Mouse (Mus musculus): ENCODE results near the gene Rtn3. TPM values are rescaled to one million over a fixed set of nuclear protein-coding genes. Genes with fewer than 3 reads are reported as not detected.
A peak's percentile ranks its signal among the peaks of the same experiment; 100 is the strongest.

The Rtn3 gene
- polyA plus RNA-seq, 1 experiment from 2014 or later: 670 TPM

GRCm38 (mm10) chr19:7436061-7436970 is 46.8 kb downstream of the Rtn3 start:
- Histone ChIP-seq H3K27ac (replicated peaks) (peak overlapping the region; percentile 74), H3K4me1 (peaks cover 10% of the 10 kb centered on the region), H3K9ac (replicated peaks) (no peak overlapping the region), H3K4me2 (no peak overlapping the region), H3K9me3 (replicated peaks) (no peaks in the 10 kb centered on the region), H3K27me3 (replicated peaks) (no peaks in the 10 kb centered on the region), H3K4me3 (replicated peaks) (no peak overlapping the region), H3K36me3 (peaks cover 35% of the 10 kb centered on the region)
- peak; percentile 42; the same call in 1 of the 2 replicates for ATAC-seq (ENCODE audit: low FRiP score)
- 72% methylated on average over 5 of the region's 5 CpGs for WGBS

GRCm38 (mm10) chr19:7434887-7435286 is 48.2 kb downstream of the Rtn3 start:
- no peak for ATAC-seq (ENCODE audit: low FRiP score)
- H3K9ac ChIP-seq (replicated peaks): no peak overlapping the region
- no peak overlapping the region for H3K27ac ChIP-seq (replicated peaks)
- no peaks in the 10 kb centered on the region for H3K9me3 ChIP-seq (replicated peaks)
- 100% methylated on average over 2 of the region's 2 CpGs for WGBS
- peaks cover 46% of the 10 kb centered on the region for H3K36me3 ChIP-seq
- H3K27me3 ChIP-seq (replicated peaks): no peaks in the 10 kb centered on the region
- peaks cover 3% of the 10 kb centered on the region; the same call in 1 of the 2 replicates for H3K4me1 ChIP-seq
- H3K4me3 ChIP-seq (replicated peaks): no peak overlapping the region
- H3K4me2 ChIP-seq: no peak overlapping the region

GRCm38 (mm10) chr19:7425398-7425775 is 57.7 kb downstream of the Rtn3 start:
- Histone ChIP-seq H3K9ac (replicated peaks) (no peak overlapping the region), H3K27ac (replicated peaks) (no peak overlapping the region), H3K4me1 (peaks cover 50% of the 10 kb centered on the region), H3K27me3 (replicated peaks) (no peaks in the 10 kb centered on the region), H3K36me3 (peaks cover 53% of the 10 kb centered on the region), H3K9me3 (replicated peaks) (no peaks in the 10 kb centered on the region), H3K4me2 (no peak overlapping the region), H3K4me3 (replicated peaks) (no peak overlapping the region)
- 39% methylated on average over 3 of the region's 3 CpGs for WGBS
- no peak for ATAC-seq (ENCODE audit: low FRiP score)

GRCm38 (mm10) chr19:7424590-7425397 is 58.3 kb downstream of the Rtn3 start:
- Histone ChIP-seq H3K27ac (replicated peaks) (peak overlapping the region; percentile 85), H3K9ac (replicated peaks) (peak overlapping the region; percentile 57; the same call in 1 of the 2 replicates), H3K4me2 (peak overlapping the region; percentile 85), H3K36me3 (peaks cover 50% of the 10 kb centered on the region), H3K9me3 (replicated peaks) (no peaks in the 10 kb centered on the region), H3K4me3 (replicated peaks) (peak overlapping the region; percentile 43), H3K4me1 (peaks cover 56% of the 10 kb centered on the region), H3K27me3 (replicated peaks) (no peaks in the 10 kb centered on the region)
- 45% methylated on average over 8 of the region's 8 CpGs for WGBS
- ATAC-seq (ENCODE audit: low FRiP score): no peak

- H3K9ac ChIP-seq (replicated peaks): peak overlapping the region; percentile 57
- H3K27me3 ChIP-seq (replicated peaks): no peaks in the 10 kb centered on the region
- WGBS: 45% methylated on average over 7 of the region's 7 CpGs
- peaks cover 45% of the 10 kb centered on the region for H3K36me3 ChIP-seq
- no peaks in the 10 kb centered on the region for H3K9me3 ChIP-seq (replicated peaks)
- H3K4me2 ChIP-seq: peak overlapping the region; percentile 85
- ATAC-seq (ENCODE audit: low FRiP score): no peak
- H3K4me3 ChIP-seq (replicated peaks): peak overlapping the region; percentile 43
- peaks cover 63% of the 10 kb centered on the region for H3K4me1 ChIP-seq
- H3K27ac ChIP-seq (replicated peaks): peak overlapping the region; percentile 85
Observed at GRCm38 (mm10) chr19:7424131-7424530, 59.0 kb downstream of the Rtn3 start.

GRCm38 (mm10) chr19:7423656-7424030 is 59.4 kb downstream of the Rtn3 start:
- Histone ChIP-seq H3K27ac (replicated peaks) (peak overlapping the region; percentile 85), H3K36me3 (peaks cover 42% of the 10 kb centered on the region), H3K27me3 (replicated peaks) (no peaks in the 10 kb centered on the region), H3K4me1 (peaks cover 68% of the 10 kb centered on the region), H3K4me3 (replicated peaks) (peak overlapping the region; percentile 43), H3K9me3 (replicated peaks) (no peaks in the 10 kb centered on the region), H3K9ac (replicated peaks) (peak overlapping the region; percentile 57), H3K4me2 (peak overlapping the region; percentile 85)
- no peak; the same call in none of the 2 replicates for ATAC-seq (ENCODE audit: low FRiP score)
- WGBS: 17% methylated on average over 16 of the region's 16 CpGs

- H3K4me1 ChIP-seq: peaks cover 68% of the 10 kb centered on the region
- H3K4me3 ChIP-seq (replicated peaks): peak overlapping the region; percentile 43
- 7% methylated on average over 51 of the region's 51 CpGs for WGBS
- H3K36me3 ChIP-seq: peaks cover 37% of the 10 kb centered on the region
- peak; percentile 60 for ATAC-seq (ENCODE audit: low FRiP score)
- H3K27ac ChIP-seq (replicated peaks): peak overlapping the region; percentile 85
- no peaks in the 10 kb centered on the region for H3K9me3 ChIP-seq (replicated peaks)
- peak overlapping the region; percentile 85 for H3K4me2 ChIP-seq
- peak overlapping the region; percentile 57 for H3K9ac ChIP-seq (replicated peaks)
- H3K27me3 ChIP-seq (replicated peaks): no peaks in the 10 kb centered on the region
Observed at GRCm38 (mm10) chr19:7423028-7423655, 59.9 kb downstream of the Rtn3 start.

- H3K36me3 ChIP-seq: peaks cover 32% of the 10 kb centered on the region
- H3K4me3 ChIP-seq (replicated peaks): peak overlapping the region; percentile 43
- peak overlapping the region; percentile 85 for H3K4me2 ChIP-seq
- no peaks in the 10 kb centered on the region for H3K9me3 ChIP-seq (replicated peaks)
- WGBS: 11% methylated on average over 32 of the region's 35 CpGs
- H3K4me1 ChIP-seq: peaks cover 68% of the 10 kb centered on the region
- H3K27me3 ChIP-seq (replicated peaks): no peaks in the 10 kb centered on the region
- H3K27ac ChIP-seq (replicated peaks): peak overlapping the region; percentile 85
- no peak for ATAC-seq (ENCODE audit: low FRiP score)
- H3K9ac ChIP-seq (replicated peaks): peak overlapping the region; percentile 57
Observed at GRCm38 (mm10) chr19:7422656-7423027, 60.4 kb downstream of the Rtn3 start.

- peak overlapping the region; percentile 85 for H3K27ac ChIP-seq (replicated peaks)
- ATAC-seq (ENCODE audit: low FRiP score): peak; percentile 39
- H3K4me1 ChIP-seq: peaks cover 68% of the 10 kb centered on the region
- H3K4me2 ChIP-seq: peak overlapping the region; percentile 85
- no peaks in the 10 kb centered on the region for H3K9me3 ChIP-seq (replicated peaks)
- peaks cover 24% of the 10 kb centered on the region for H3K36me3 ChIP-seq
- no peaks in the 10 kb centered on the region for H3K27me3 ChIP-seq (replicated peaks)
- peak overlapping the region; percentile 43 for H3K4me3 ChIP-seq (replicated peaks)
- 6% methylated on average over 43 of the region's 48 CpGs for WGBS
- peak overlapping the region; percentile 57 for H3K9ac ChIP-seq (replicated peaks)
Observed at GRCm38 (mm10) chr19:7421602-7422591, 61.2 kb downstream of the Rtn3 start.

- Histone ChIP-seq H3K4me1 (peaks cover 76% of the 10 kb centered on the region), H3K9ac (replicated peaks) (peak overlapping the region; percentile 57), H3K4me3 (replicated peaks) (0 out of 2 replicates have a peak overlapping the region, but pooled peaks have one; percentile 3), H3K9me3 (replicated peaks) (no peaks in the 10 kb centered on the region), H3K27ac (replicated peaks) (peak overlapping the region; percentile 85), H3K27me3 (replicated peaks) (no peaks in the 10 kb centered on the region), H3K36me3 (peaks cover 16% of the 10 kb centered on the region), H3K4me2 (peak overlapping the region; percentile 85)
- no peak for ATAC-seq (ENCODE audit: low FRiP score)
- WGBS: 39% methylated on average over 27 of the region's 27 CpGs
Observed at GRCm38 (mm10) chr19:7420841-7421601, 62.1 kb downstream of the Rtn3 start.

Data from neural tube, embryonic 15.5 days (tissue).